Mouse (Mus musculus) retina, postnatal 7 days (tissue): ENCODE results near the gene Timmdc1.

ENCODE experiments used
- DNase-seq: peaks from one replicate; pipeline ENCODE4 v3.0.0-alpha.2; 2012; ENCODE audit warnings: low read depth, low spot score

Timmdc1 gene

DNA sequence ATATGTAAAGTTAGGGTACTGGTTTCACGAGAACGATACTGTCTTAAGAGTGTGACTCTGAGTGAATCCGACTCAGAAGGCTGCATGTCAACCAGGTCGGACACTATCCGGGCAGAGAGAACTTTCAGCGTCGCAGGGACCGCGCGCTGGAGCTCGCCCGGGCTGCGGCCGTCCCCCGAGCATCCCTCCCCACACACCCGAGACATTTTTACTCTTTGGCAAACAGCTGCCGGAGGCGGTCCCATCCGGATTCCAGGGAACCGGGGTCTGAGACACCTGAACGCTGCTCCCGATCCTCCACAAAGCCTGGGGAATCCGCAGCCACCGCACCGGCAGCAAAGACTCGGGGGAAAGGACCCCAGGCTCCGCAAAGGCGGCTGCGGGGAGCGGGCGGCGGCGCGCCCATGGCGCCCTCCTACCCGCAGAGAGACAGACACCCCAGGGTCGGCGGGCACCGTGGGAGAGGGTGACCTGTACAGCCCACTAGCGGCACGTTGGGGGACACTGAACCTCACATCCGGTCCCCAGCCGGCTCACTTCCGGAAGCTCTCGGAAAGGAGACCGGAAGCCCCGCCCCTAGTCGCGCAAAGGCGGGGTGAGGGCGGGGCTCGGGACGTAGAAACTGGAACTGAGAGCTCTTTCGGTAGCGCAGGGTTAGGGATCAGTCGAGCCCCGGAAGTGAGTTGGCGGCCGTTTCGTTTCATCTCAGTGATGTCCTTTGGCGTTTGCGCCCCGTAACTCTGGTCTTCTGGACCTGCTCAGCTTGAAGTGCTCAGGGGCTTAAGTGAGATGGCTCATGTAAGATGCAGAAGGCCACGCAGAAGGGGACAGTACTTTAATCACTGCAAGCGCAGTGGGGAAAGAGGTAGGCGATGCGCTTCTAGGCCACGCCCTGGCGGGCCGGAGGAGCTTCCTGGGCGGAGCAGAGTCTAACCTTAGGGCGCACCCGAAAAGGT is at the start of gene Timmdc1:
TSS of gene Timmdc1 (minus strand) at position 535 of the 956 bp plus-strand sequence.
- DNase-seq: peak; percentile 94

DNA sequence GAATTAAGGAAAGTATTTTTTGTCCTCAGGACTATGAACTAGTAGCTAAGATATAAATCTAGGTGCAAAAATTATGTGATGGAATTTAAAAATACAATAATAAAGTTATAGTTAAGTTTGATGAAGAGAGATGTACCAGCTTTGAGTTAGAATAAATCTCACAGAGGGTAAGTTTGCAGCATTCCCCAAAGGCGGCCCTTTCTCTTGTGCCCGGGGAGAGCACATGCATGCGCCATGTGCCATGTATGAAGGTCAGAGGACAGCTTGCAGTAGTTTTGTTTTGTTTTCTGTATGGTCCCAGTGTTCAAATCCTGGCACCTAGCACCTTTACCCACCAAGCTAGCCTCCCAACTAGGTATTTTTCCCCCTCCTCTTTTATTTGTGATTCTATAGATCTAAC is 49.0 kb upstream of the Timmdc1 start:
- DNase-seq: no peak

DNA sequence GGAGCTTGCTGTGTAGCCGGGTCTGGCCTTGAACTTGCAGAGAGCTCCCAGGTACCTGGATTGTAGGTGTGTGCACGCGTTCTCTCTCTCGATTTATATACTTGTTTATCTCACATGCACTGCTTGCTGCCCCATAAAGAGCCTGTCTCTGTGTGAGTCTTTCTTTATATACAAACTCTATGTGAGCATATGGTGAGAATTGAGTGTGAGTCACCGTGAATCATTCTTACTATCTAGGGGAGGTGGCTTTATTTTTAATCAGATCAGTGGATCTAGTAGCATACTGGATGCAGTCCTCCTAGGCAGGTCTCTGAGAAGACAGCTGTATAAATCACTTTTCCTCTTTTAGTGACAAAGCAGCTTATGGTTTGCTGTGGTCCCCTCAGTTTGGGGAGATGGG is 45.7 kb upstream of the Timmdc1 start:
- DNase-seq: no peak

DNA sequence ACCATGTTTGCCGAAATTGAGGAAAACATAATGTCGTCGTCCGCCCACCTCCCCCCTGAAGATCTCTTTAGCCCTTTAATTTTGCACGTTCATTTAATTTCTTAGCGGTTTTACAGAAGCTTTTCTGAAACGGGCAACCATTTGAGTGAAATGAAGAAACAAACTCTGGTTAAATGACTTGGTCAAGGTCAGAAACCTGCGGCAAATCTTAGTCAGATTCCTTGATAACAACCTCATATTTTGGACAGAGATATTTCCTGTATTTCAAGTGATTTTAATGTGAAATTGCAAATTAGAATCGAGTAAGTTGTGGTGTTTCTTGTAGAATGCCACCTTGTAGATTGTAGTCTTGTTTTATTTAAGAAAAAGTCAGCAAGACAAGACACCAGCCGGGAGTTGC is 41.1 kb upstream of the Timmdc1 start:
- DNase-seq: no peak

DNA sequence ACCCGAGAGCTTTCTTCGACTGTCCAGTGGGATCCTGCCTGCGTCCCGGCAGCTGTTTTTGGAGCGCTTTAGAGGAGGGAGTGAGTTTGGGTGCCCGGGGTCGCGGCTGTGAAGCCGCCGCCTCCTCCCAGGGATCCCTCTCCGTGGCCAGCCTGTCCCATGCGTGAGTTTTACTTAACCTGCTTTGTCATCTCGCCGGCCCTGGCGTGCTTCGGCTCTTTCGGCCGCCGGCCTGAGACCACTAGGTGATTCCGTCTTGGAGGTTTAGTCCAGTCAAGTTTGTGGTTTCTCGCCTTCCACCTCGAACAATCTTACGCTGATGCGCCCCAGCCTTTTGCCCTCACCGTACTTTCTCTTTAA is 40.5 kb upstream of the Timmdc1 start:
- no peak for DNase-seq

DNA sequence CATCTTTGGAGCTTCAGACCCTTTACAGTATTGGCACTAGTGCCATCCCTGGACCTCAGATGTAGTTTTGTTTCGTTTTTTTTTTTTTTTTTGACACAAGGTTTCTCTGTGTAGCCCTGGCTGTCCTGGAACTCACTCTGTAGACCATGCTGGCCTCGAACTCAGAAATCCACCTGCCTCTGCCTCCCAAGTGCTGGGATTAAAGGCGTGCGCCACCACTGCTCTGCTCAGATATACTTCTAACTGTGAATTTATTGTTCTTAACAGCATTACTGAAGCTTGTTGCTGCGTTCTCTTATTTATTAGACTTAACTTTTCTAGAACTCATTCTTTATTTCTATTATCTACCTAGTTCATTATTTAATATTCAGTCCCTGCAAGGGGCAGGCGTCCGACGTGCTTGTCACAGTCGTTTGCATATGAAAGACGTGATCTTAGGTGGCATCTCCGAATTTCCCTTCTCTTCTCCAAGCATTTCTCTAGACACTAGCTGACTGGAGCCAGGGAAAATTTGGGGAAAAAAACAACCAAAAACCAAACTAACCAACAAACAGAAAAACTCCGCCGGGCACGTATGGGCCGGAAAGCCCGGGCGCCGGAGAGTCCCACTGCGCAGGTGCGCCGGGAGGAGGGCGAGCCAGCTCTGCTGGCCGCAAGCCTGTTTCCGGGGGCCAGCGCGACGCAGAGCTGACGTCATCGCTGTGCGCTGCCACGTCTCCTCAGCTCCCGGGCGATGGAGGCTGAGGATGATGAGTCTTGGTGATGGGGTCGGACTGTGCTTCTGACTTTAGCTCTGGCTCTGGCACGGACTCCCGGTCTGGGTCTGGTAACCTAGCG is 39.9 kb upstream of the Timmdc1 start:
- DNase-seq: peak; percentile 93

DNA sequence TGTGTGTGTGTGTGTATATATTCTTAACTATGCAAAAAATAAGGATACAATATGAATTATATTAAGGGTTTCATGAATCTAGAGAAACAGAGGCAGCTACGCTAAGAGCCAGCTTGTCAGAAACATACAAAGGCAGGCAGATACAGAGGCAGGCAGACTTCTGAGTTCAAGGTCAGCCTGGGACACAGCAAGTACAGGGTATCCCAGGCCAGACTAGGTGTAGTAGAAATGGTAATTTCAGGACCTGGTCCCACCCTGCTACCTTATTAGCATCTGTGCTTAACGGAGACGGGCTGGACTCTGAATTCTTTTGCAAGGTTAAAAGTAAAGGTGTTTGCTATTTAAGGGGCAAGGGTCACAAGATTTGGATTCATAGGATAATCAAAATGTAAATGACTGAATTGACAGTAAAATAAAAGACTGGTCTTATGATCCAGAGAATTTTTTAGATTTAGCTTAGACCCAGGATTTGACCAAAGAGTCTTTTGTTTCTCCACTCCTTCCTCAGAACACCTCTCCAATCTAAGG is 35.8 kb upstream of the Timmdc1 start, which contains the start of gene Tmem39a:
TSS of gene Tmem39a (plus strand) at position 478 of the 528 bp plus-strand sequence.
- no peak for DNase-seq

DNA sequence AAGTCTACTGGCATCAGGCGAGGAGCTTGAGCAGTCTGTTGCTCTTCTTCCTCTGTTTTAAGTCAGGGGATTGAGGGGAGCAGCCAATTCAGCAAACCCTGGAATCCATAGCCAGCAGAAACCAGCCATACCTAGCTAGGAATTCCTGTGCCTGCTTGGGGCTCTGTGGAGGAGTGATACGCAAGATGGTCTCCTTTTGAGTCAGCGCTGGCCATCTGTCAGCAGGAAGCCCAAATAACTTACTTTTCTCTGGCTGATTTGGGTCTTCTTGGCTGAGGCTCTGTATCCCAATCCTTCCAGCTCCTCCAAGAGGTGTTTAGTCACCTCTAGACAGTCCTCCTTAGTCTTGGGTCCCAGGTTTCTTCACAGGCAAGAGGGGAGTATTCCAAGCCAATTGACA is 33.5 kb upstream of the Timmdc1 start:
- no peak for DNase-seq

DNA sequence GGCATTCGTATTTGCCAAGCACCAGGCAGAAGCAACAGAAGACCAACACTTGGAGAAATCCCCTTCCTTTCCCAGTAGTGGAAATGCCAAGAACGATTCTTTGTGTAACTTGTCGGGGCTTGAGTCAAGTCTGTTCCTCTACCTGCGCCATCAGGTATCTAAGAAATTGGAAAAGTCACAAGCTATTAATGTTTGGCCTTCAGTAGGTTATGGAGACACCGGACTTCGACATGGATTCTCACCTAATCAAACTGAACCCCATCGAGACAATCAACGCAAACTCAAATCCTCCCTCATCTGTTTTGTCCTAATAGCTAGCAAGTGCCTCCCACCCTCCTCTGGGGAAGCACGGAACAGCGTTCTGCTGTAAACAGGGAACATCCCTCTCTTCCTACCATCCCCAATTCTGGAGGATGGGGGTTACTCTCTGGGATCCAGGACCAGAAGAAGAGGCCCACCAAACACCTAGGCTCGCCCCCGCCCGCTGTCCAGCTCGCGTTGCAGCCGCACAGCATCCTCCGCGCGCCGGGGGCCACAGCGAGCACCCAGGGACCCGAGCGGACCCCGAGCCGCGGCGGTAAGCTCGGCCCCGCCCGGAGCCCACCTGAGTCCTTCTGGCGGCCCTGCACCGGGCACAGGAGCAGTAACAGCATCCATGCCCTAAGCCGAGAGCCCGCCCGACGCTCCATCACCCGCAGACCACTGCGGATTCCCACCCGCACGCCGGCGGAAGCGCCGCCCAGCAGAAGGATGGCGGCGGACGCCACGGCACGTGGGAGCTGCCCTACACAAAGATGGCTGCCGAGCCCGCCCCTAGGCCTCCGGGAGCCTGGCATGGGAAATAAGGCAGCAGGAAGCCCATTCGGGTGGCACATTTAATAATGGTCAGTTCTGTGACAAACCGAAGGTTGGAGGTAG is 27.3 kb upstream of the Timmdc1 start, which contains the start of gene Poglut1:
TSS of gene Poglut1 (minus strand) at position 780 of the 918 bp plus-strand sequence.
- peak; percentile 65 for DNase-seq

DNA sequence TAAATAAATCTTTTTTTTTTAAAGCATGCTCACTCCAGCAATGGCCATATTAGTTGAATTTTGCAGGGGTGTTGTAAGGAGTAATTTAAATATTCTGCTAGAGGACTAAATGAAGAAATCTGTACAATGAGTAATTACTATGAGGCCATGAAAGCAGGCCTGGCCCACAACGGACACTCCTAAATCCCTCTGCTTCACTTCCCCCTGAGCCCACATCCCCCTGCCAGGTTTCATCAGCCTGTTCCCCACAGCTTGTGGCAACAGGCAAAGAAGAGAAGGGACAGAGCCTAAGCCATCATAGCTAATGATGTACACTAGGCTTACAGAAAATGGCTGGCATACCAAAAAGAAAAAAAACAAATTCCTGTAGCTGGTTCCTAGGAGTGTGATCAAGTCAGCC is 25.5 kb upstream of the Timmdc1 start:
- DNase-seq: no peak

DNA sequence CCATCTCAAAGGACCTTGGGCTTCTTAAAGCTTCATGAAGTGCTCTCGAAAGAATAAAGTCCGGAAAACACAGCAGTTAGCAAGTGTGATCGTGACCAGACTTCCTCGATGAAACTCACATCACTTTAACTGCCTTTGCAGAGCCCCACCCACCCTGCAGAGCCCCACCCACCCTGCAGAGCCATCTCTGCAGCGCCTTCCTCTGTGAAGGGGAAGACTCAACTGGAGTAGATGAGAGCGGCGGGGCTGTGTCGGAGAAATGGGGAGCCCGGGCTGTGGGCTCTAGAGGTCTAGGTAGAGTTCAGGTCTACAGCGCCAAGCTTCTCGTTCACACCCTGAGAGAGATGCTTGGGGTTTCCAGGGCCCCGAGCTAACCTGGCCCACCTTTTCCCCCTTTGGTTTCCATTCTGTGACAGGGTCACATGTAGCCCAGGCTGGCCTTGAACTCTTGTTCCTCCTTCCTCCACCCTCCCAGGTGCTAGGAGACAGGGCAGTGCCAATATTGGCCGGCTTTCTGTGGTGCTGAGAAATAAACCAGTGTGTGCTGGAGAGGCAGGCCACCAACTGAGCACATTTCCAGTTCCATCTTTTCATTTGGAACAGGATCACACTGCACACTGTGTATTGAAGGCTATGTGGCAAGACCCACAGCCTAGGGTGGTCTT is 16.4 kb upstream of the Timmdc1 start:
- DNase-seq: no peak

DNA sequence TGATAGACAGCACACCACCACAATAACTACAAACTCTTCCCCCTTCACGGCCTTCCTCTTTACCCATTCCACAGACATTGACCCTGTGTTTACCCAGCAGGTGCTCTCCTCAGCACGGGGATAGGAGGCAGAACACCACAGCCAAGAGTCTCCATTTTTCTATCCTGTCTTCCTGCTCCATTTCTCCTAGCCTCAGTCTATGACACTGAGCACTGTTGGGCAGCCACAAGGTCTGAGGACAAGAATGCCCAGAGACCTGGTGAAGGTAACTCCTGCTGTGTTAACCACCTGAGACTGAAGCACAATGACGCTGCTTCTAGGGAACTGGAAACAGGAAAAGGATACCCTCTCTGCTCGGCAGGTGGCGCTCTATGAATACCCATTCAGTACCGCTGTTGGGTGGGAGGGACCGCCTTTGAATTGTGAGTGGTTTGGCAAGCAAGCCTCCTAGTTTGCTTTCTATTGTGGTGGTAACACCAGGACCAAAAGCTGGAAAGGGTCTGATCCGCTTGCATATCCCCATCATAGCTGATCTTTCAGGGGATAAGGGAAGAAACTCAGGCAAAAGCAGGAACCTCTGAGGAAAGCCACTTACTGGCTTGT is 14.2 kb upstream of the Timmdc1 start:
- peak; percentile 63 for DNase-seq

DNA sequence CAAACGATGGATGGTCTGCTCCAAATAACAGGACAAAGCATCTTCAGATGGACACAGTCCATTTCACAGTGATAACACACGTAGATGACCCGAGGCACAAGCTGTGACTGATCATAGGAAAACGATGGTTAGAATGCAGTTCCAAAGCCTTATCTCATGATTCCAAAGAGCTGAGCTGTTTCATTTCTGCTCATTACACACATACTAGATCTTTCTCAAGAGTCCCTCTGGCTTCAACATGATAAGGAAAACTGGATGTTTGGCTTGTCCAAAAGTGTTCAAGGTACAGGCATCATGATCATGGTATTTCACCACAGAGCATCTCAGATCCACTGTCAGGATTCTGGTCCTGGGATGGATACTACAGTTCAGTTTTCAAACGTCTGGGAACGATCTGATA is 3.8 kb upstream of the Timmdc1 start:
- no peak for DNase-seq

DNA sequence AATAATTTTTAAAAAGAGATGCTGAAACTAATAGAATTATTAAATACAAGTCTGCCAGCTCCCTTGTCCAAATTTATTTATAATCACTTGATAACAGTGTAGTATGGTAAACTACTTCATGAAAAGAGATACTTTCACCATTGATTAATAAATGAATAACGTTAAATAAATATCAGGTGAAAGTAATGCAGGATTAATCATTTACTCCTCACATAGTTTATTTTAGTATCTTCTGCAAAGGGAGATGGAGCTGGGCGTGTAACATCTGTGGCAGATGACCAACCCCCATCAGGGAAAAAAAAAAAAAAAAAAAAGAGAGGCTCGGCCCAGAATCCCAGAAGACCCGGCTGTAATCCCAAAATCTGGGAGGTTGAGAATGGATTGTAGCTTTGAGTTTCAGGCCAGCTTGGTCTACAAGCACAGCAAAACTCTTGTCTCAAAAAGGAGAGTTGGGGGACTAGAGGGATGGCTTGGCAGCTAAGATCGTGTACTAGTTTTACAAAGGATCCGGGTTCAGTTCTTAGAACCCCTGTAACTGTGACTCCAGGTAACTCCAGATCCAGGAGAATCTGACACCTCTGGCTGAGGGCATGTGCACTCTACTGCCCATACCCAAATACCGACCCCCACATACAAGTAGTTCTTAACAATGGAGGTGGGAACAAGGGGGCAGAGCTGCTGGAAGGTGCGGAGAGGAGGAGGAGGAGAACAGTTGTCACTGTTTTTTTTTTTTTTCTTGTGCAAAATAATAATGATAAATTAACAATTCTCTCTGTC is 1.1 kb downstream of the Timmdc1 start:
- no peak for DNase-seq

DNA sequence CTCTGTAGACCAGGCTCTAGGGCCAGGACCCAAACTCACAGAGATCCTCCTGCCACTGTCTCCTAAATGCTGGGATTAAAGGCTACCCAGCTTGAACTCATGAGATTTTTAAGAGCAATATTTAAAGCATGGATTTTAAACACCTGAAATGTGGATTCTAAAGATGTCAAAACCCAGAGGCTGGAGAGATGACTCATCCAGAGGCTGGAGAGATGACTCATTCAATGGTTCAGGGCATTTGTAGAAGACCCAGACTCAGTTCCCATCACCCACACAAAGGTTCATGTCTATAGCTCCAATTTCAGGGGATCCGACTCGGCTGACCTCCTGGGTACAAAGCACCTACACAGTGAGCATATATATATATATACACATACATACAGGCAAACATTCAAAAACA is 3.3 kb downstream of the Timmdc1 start:
- no peak for DNase-seq

DNA sequence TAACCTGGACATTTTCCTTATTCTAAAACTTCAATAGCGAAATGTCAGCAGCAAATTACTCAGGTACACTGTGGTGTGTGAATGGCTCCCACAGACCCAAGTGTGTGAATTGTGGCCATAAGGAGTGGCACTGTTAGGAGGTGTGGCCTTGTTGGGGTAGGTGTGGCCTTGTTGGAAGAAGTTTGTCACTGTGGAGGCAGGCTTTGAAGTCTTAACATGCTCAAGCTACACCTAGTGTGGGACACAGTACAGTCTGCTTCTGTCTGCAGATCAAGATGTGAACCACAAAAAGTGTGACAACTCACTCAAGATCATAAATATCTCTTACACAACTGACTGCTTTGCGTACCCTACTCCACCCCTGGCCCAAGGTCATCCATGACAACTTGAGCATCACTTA is 11.6 kb downstream of the Timmdc1 start:
- DNase-seq: no peak

DNA sequence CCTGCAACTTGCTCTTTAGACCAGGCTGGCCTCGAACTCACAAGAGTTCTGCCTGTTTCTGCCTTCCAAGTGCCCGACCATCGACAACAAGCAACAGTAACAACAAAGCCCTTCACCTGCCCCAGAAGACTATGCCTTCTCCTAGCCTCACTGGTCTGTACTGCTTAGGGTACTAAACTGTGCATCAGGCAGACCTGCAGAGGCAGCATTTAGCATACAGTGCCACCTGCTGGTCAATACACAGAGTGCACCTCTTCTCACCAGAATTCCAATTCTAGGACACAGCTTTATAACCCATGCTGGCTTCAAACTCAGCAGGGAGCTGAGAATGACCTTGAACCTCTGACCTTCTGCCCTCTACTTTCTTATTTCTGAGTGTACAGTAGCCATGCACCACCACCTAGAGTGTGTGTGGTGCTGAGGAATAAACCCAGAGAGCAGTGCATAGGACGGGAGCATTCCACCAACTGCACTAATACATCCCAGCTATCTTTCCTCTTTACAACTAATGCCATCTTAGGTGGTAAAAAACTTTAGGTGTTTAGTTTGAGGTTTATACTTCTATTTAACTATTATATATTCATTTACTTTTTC is 16.3 kb downstream of the Timmdc1 start:
- DNase-seq: peak; percentile 58

DNA sequence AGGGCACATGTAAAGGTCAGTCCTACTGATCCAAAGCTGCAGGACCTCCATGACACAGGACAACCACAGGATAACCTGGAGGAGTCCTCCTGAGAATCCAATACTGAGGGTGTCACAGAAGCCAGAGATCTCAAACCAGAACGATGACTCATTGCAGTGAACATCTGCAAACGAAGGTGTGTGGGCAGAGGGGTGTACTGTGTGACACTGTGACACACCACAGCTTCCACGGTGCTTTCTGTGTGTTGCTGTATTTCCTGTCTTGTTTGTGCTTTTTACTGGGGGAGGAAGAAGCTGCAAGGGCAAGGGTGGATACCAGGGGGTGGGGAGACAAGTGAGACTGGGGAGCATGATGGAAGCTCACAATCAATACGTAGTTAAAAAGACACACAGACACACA is 18.9 kb downstream of the Timmdc1 start:
- DNase-seq: no peak

DNA sequence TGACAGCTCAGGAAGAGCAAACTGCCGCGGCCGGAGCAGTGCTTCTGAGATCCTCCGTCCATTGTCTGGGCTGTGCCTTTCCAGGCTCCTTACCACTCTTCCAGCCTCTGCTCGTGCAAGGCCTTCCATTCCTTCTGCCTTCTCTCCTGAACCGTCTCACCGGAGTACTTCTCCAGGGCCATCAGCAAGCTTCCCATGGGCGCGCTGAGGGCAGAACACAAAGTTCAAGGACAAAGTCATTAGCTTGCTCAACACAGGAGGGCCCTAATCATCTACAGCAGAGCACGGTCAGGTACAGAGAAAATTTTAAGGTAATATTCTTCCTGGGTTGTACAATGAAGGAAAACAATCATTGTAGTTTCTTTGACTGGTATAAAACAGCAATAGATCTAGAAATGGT is 20.0 kb downstream of the Timmdc1 start:
- DNase-seq: no peak
